Mouse (Mus musculus) heart, embryonic 14.5 days (tissue): ENCODE results near the gene Arsb. TPM values are rescaled to one million over a fixed set of nuclear protein-coding genes. Genes with fewer than 3 reads are reported as not detected.
A peak's percentile ranks its signal among the peaks of the same experiment; 100 is the strongest.

Source experiments
- ATAC-seq: fragments of 200-750 bp; cut with Nextera tagmentation; 2 replicates; pipeline ENCODE4 v1.8.0; 2017; ENCODE audit warnings: low read depth, moderate TSS enrichment; ENCODE audit not compliant: insufficient number of reproducible peaks, insufficient read depth, low FRiP score
- H3K27ac ChIP-seq, 2 experiments: fragments of 200-500 bp in 1 of 2; fragments of 300-500 bp in 1 of 2; sonication (generic) in 1 of 2; replicated peaks in 1 of 2; 2 replicates each; pipeline ENCODE4 v1.5.1; 2012 to 2014; ENCODE audit warnings: low read depth in 2 of 2, low read length in 2 of 2, control low read depth in 1 of 2, mild to moderate bottlenecking in 1 of 2, mixed read lengths in 1 of 2; ENCODE audit not compliant: control insufficient read depth in 1 of 2, insufficient read depth in 1 of 2
- H3K27me3 ChIP-seq: fragments of 300-500 bp; sonication (generic); 2 replicates; pipeline ENCODE4 v1.6.1; 2014; ENCODE audit warnings: mild to moderate bottlenecking, low read length, control low read depth; ENCODE audit not compliant: control insufficient read depth, insufficient read depth
- H3K36me3 ChIP-seq: fragments of 300-500 bp; sonication (generic); 2 replicates; pipeline ENCODE4 v1.6.1; 2014; ENCODE audit warnings: mild to moderate bottlenecking, control low read depth, low read length, mixed read lengths; ENCODE audit not compliant: control insufficient read depth, insufficient read depth
- H3K4me1 ChIP-seq, 2 experiments: fragments of 200-500 bp in 1 of 2; fragments of 300-500 bp in 1 of 2; sonication (generic) in 1 of 2; 2 replicates each; pipeline ENCODE4 v1.6.1; 2012 to 2014; ENCODE audit warnings: low read length in 2 of 2, control low read depth in 1 of 2, mixed read lengths in 1 of 2; ENCODE audit not compliant: control insufficient read depth in 2 of 2, insufficient read depth in 2 of 2
- H3K4me2 ChIP-seq: fragments of 300-500 bp; sonication (generic); 2 replicates; pipeline ENCODE4 v1.6.1; 2014; ENCODE audit warnings: mild to moderate bottlenecking, low read length
- H3K4me3 ChIP-seq, 2 experiments: fragments of 200-500 bp in 1 of 2; fragments of 300-500 bp in 1 of 2; sonication (generic) in 1 of 2; 2 replicates each; pipeline ENCODE4 v1.5.1; 2012 to 2014; ENCODE audit warnings: low read length in 2 of 2, mild to moderate bottlenecking in 2 of 2, control low read depth in 1 of 2, low read depth in 1 of 2, moderate library complexity in 1 of 2; ENCODE audit not compliant: control insufficient read depth in 1 of 2, insufficient read depth in 1 of 2
- H3K9ac ChIP-seq: fragments of 300-500 bp; sonication (generic); 2 replicates; pipeline ENCODE4 v1.6.1; 2014; ENCODE audit warnings: mild to moderate bottlenecking, low read length
- H3K9me3 ChIP-seq: fragments of 300-500 bp; sonication (generic); 2 replicates; pipeline ENCODE4 v1.6.1; 2016; ENCODE audit warnings: low read length, control low read depth; ENCODE audit not compliant: control insufficient read depth
- WGBS: fragments of 180-500 bp; shearing (Covaris S2); extraction: QIAGEN DNeasy Blood & Tissue Kit; methylation state at CpG from one replicate; pipeline ENCODE4 v1.1.7; 2014; 5-methylcytosine and 5-hydroxymethylcytosine counted together
- polyA plus RNA-seq: library from polyadenylated mRNA; unstranded; fragments of >200 nt; fragmentation: Nextera tagmentation; extraction: Ambion mirVana; gene quantifications from 2 replicates; pipeline ENCODE4 v1.2.1, GENCODE M21; 2014

The Arsb gene
- polyA plus RNA-seq, 1 experiment from 2014 or later: 10.0 TPM

- H3K27ac ChIP-seq: no peak overlapping the region
- no peak overlapping the region for H3K4me3 ChIP-seq
- ATAC-seq: no peak
- H3K27me3 ChIP-seq: no peaks in the 10 kb centered on the region
- H3K9ac ChIP-seq: no peak overlapping the region
- WGBS: 3% methylated on average over 9 of the region's 9 CpGs
- peaks cover 16 to 19% of the 10 kb centered on the region in 2 experiments for H3K4me1 ChIP-seq
- peak overlapping the region; percentile 26 for H3K4me2 ChIP-seq
- no peaks in the 10 kb centered on the region for H3K9me3 ChIP-seq
- no peaks in the 10 kb centered on the region for H3K36me3 ChIP-seq
Measured at GRCm38 (mm10) chr13:93950996-93951395, 179.6 kb downstream of the Arsb start.

- Histone ChIP-seq H3K4me3 (no peak overlapping the region), H3K27ac (0 out of 4 replicates have a peak overlapping the region, but pooled peaks of 1 of the 2 experiments have one; percentile 9), H3K4me2 (peak overlapping the region; percentile 26; the same call in 1 of the 2 replicates), H3K36me3 (no peaks in the 10 kb centered on the region), H3K4me1 (peaks cover 16 to 19% of the 10 kb centered on the region in 2 experiments), H3K9ac (no peak overlapping the region), H3K9me3 (no peaks in the 10 kb centered on the region), H3K27me3 (no peaks in the 10 kb centered on the region)
- no peak for ATAC-seq
- WGBS: 10% methylated on average over 6 of the region's 6 CpGs
Measured at GRCm38 (mm10) chr13:93951555-93951954, 180.1 kb downstream of the Arsb start.

- 77% methylated on average over 4 of the region's 4 CpGs for WGBS
- Histone ChIP-seq H3K4me1 (peaks cover 16 to 19% of the 10 kb centered on the region in 2 experiments), H3K9me3 (no peaks in the 10 kb centered on the region), H3K27ac (no peak overlapping the region), H3K4me3 (no peak overlapping the region), H3K9ac (no peak overlapping the region), H3K36me3 (no peaks in the 10 kb centered on the region), H3K4me2 (no peak overlapping the region), H3K27me3 (no peaks in the 10 kb centered on the region)
- no peak for ATAC-seq
Measured at GRCm38 (mm10) chr13:93952466-93952865, 181.0 kb downstream of the Arsb start.

- 77% methylated on average over 8 of the region's 8 CpGs for WGBS
- H3K36me3 ChIP-seq: no peaks in the 10 kb centered on the region
- H3K4me3 ChIP-seq: no peak overlapping the region
- no peaks in the 10 kb centered on the region for H3K27me3 ChIP-seq
- H3K27ac ChIP-seq: no peak overlapping the region
- H3K4me2 ChIP-seq: no peak overlapping the region
- no peaks in the 10 kb centered on the region; a peak in 1 of 4 replicates for H3K4me1 ChIP-seq
- H3K9ac ChIP-seq: no peak overlapping the region
- H3K9me3 ChIP-seq: no peaks in the 10 kb centered on the region
- ATAC-seq: no peak
Measured at GRCm38 (mm10) chr13:93957907-93958306, 186.5 kb downstream of the Arsb start.

- Histone ChIP-seq H3K4me1 (no peaks in the 10 kb centered on the region), H3K9ac (no peak overlapping the region), H3K4me2 (no peak overlapping the region), H3K4me3 (no peak overlapping the region), H3K36me3 (no peaks in the 10 kb centered on the region), H3K27me3 (no peaks in the 10 kb centered on the region), H3K27ac (no peak overlapping the region), H3K9me3 (no peaks in the 10 kb centered on the region)
- ATAC-seq: no peak
Measured at GRCm38 (mm10) chr13:93966271-93966670, 194.8 kb downstream of the Arsb start.

- Histone ChIP-seq H3K9ac (no peak overlapping the region), H3K36me3 (no peaks in the 10 kb centered on the region), H3K9me3 (no peaks in the 10 kb centered on the region), H3K4me1 (no peaks in the 10 kb centered on the region), H3K4me3 (no peak overlapping the region), H3K27me3 (no peaks in the 10 kb centered on the region), H3K27ac (no peak overlapping the region), H3K4me2 (no peak overlapping the region)
- 73% methylated on average over 9 of the region's 9 CpGs for WGBS
- no peak for ATAC-seq
Measured at GRCm38 (mm10) chr13:93967138-93967537, 195.7 kb downstream of the Arsb start.

GRCm38 (mm10) chr13:93970115-93970514 lies 198.7 kb downstream of the Arsb start:
- no peak overlapping the region for H3K4me3 ChIP-seq
- 84% methylated on average over 5 of the region's 5 CpGs for WGBS
- no peaks in the 10 kb centered on the region for H3K36me3 ChIP-seq
- no peak overlapping the region for H3K4me2 ChIP-seq
- H3K27ac ChIP-seq: no peak overlapping the region
- H3K4me1 ChIP-seq: no peaks in the 10 kb centered on the region
- no peaks in the 10 kb centered on the region for H3K27me3 ChIP-seq
- no peak for ATAC-seq
- no peak overlapping the region for H3K9ac ChIP-seq
- H3K9me3 ChIP-seq: no peaks in the 10 kb centered on the region

- no peak for ATAC-seq
Measured at GRCm38 (mm10) chr13:93972423-93972822, 201.0 kb downstream of the Arsb start.

More at GRCm38 (mm10) chr13:93972423-93972822, 201.0 kb downstream of the Arsb start:
- no peaks in the 10 kb centered on the region for H3K4me1 ChIP-seq
- no peaks in the 10 kb centered on the region for H3K9me3 ChIP-seq
- no peak overlapping the region for H3K27ac ChIP-seq
- no peak overlapping the region for H3K4me3 ChIP-seq
- H3K36me3 ChIP-seq: no peaks in the 10 kb centered on the region
- 73% methylated on average over 3 of the region's 3 CpGs for WGBS
- H3K27me3 ChIP-seq: no peaks in the 10 kb centered on the region
- no peak overlapping the region for H3K4me2 ChIP-seq
- H3K9ac ChIP-seq: no peak overlapping the region
